Mouse (Mus musculus) ES-Bruce4 (cell line): ENCODE results near the gene Slc7a8.

ENCODE experiments used
- CTCF ChIP-seq: IDR thresholded peaks from one replicate; pipeline ENCODE4 v1.8.1; 2011; ENCODE audit warnings: low read depth, low read length
- POLR2A ChIP-seq: IDR thresholded peaks from one replicate; pipeline ENCODE4 v1.8.1; 2011; ENCODE audit warnings: low read length; ENCODE audit not compliant: insufficient read depth

GRCm38 (mm10) chr14:54780084-54780483, 1.7 kb downstream of the Slc7a8 start:
- TF ChIP-seq POLR2A (no peak), CTCF (no peak)
